Mouse (Mus musculus) spleen, adult 2 months (tissue): ENCODE results near the gene Htt.
"Not testable (repeated sequence)": the region's sequence is repeated elsewhere in the genome, so short reads cannot be mapped to it uniquely, and the experiment has no call there.

Experiments used
- CTCF ChIP-seq: fragments of 200-500 bp; IDR thresholded peaks from 2 replicates; pipeline ENCODE4 v1.5.1; 2011; ENCODE audit warnings: mild to moderate bottlenecking, inconsistent platforms; ENCODE audit not compliant: insufficient read depth, insufficient read length, insufficient replicate concordance; ENCODE audit errors: extremely low read depth
- POLR2A ChIP-seq: fragments of 200-500 bp; IDR thresholded peaks from 2 replicates; pipeline ENCODE4 v1.6.1; 2011; ENCODE audit warnings: low read depth, low read length, inconsistent platforms

- TF ChIP-seq CTCF, POLR2A: not testable (repeated sequence)
Observed at GRCm38 (mm10) chr5:34880307-34880706, 118.8 kb downstream of the Htt start.
